Mouse (Mus musculus): ENCODE data around the gene Ubtd2. TPM values are rescaled to one million over a fixed set of nuclear protein-coding genes. Genes with fewer than 3 reads are reported as not detected.
A peak's percentile ranks its signal among the peaks of the same experiment; 100 is the strongest.

The Ubtd2 gene
- polyA plus RNA-seq, 1 experiment from 2014 or later, result 57.3 TPM

- 66% methylated on average over 6 of the region's 6 CpGs for WGBS
- no peaks in the 10 kb centered on the region for H3K36me3 ChIP-seq (ENCODE audit: insufficient read depth)
- H3K4me3 ChIP-seq (ENCODE audit: low read depth, low read length), result no peak overlapping the region
- H3K27me3 ChIP-seq (ENCODE audit: insufficient read depth, low read length), result no peaks in the 10 kb centered on the region
- H3K9ac ChIP-seq, result no peak overlapping the region
- DNase-seq (no peak), ATAC-seq (ENCODE audit: insufficient read depth) (no peak; the same call in 1 of the 2 replicates)
- no peak for TF ChIP-seq CTCF (IDR thresholded peaks at IDR 0.05; ENCODE audit: low read depth)
- peak overlapping the region; percentile 24; the same call in 1 of the 2 replicates for H3K27ac ChIP-seq (ENCODE audit: low read depth)
- H3K4me2 ChIP-seq, result no peak overlapping the region
- H3K4me1 ChIP-seq (ENCODE audit: insufficient read depth), result peaks cover 18% of the 10 kb centered on the region
- no peaks in the 10 kb centered on the region for H3K9me3 ChIP-seq (ENCODE audit: low read depth, low read length)
Measured at GRCm38 (mm10) chr11:32538435-32538834, 83.3 kb downstream of the Ubtd2 start.

- 82% methylated on average over 4 of the region's 4 CpGs for WGBS
- no peaks in the 10 kb centered on the region for H3K36me3 ChIP-seq (ENCODE audit: insufficient read depth)
- H3K4me1 ChIP-seq (ENCODE audit: insufficient read depth), result peaks cover 14% of the 10 kb centered on the region
- ATAC-seq (ENCODE audit: insufficient read depth), result no peak
- H3K27ac ChIP-seq (ENCODE audit: low read depth), result peak overlapping the region; percentile 3; the same call in 1 of the 2 replicates
- no peak for DNase-seq
- H3K9ac ChIP-seq, result no peak overlapping the region
- no peaks in the 10 kb centered on the region for H3K9me3 ChIP-seq (ENCODE audit: low read depth, low read length)
- H3K4me3 ChIP-seq (ENCODE audit: low read depth, low read length), result no peak overlapping the region
- no peak overlapping the region for H3K4me2 ChIP-seq
- H3K27me3 ChIP-seq (ENCODE audit: insufficient read depth, low read length), result no peaks in the 10 kb centered on the region
- TF ChIP-seq CTCF (IDR thresholded peaks at IDR 0.05; ENCODE audit: low read depth), result no peak
Measured at GRCm38 (mm10) chr11:32538846-32539245, 83.7 kb downstream of the Ubtd2 start.

GRCm38 (mm10) chr11:32539717-32540116 is 84.5 kb downstream of the Ubtd2 start:
- ATAC-seq (ENCODE audit: insufficient read depth) (peak; percentile 64; the same call in 1 of the 2 replicates), DNase-seq (peak; percentile 50)
- no peak overlapping the region for H3K4me2 ChIP-seq
- 53% methylated on average over 7 of the region's 7 CpGs for WGBS
- no peak for TF ChIP-seq CTCF (IDR thresholded peaks at IDR 0.05; ENCODE audit: low read depth)
- no peak overlapping the region for H3K27ac ChIP-seq (ENCODE audit: low read depth)
- H3K9me3 ChIP-seq (ENCODE audit: low read depth, low read length), result no peaks in the 10 kb centered on the region
- no peaks in the 10 kb centered on the region for H3K27me3 ChIP-seq (ENCODE audit: insufficient read depth, low read length)
- no peaks in the 10 kb centered on the region for H3K36me3 ChIP-seq (ENCODE audit: insufficient read depth)
- no peak overlapping the region for H3K4me3 ChIP-seq (ENCODE audit: low read depth, low read length)
- H3K9ac ChIP-seq, result no peak overlapping the region
- H3K4me1 ChIP-seq (ENCODE audit: insufficient read depth), result peaks cover 14% of the 10 kb centered on the region

GRCm38 (mm10) chr11:32540463-32540862 is 85.3 kb downstream of the Ubtd2 start:
- Histone ChIP-seq H3K36me3 (ENCODE audit: insufficient read depth) (no peaks in the 10 kb centered on the region), H3K9ac (no peak overlapping the region), H3K27ac (ENCODE audit: low read depth) (0 out of 2 replicates have a peak overlapping the region, but pooled peaks have one; percentile 24), H3K9me3 (ENCODE audit: low read depth, low read length) (no peaks in the 10 kb centered on the region), H3K4me2 (no peak overlapping the region), H3K27me3 (ENCODE audit: insufficient read depth, low read length) (no peaks in the 10 kb centered on the region), H3K4me3 (ENCODE audit: low read depth, low read length) (no peak overlapping the region), H3K4me1 (ENCODE audit: insufficient read depth) (peaks cover 14% of the 10 kb centered on the region)
- no peak for DNase-seq
- TF ChIP-seq CTCF (IDR thresholded peaks at IDR 0.05; ENCODE audit: low read depth), result no peak
- no peak for ATAC-seq (ENCODE audit: insufficient read depth)
- WGBS, result 64% methylated on average over 6 of the region's 6 CpGs

GRCm38 (mm10) chr11:32542181-32542580 is 87.0 kb downstream of the Ubtd2 start:
- no peak for ATAC-seq (ENCODE audit: insufficient read depth)
- no peaks in the 10 kb centered on the region for H3K36me3 ChIP-seq (ENCODE audit: insufficient read depth)
- peak overlapping the region; percentile 18; the same call in 1 of the 2 replicates for H3K4me2 ChIP-seq
- H3K27me3 ChIP-seq (ENCODE audit: insufficient read depth, low read length), result no peaks in the 10 kb centered on the region
- no peak for TF ChIP-seq CTCF (IDR thresholded peaks at IDR 0.05; ENCODE audit: low read depth)
- no peak overlapping the region for H3K9ac ChIP-seq
- H3K4me3 ChIP-seq (ENCODE audit: low read depth, low read length), result no peak overlapping the region
- H3K4me1 ChIP-seq (ENCODE audit: insufficient read depth), result peaks cover 19% of the 10 kb centered on the region
- H3K9me3 ChIP-seq (ENCODE audit: low read depth, low read length), result no peaks in the 10 kb centered on the region
- WGBS, result 90% methylated on average over 4 of the region's 4 CpGs
- peak overlapping the region; percentile 5; the same call in 1 of the 2 replicates for H3K27ac ChIP-seq (ENCODE audit: low read depth)
- DNase-seq, result no peak

- Histone ChIP-seq H3K4me3 (ENCODE audit: low read depth, low read length) (no peak overlapping the region), H3K27me3 (ENCODE audit: insufficient read depth, low read length) (no peaks in the 10 kb centered on the region), H3K9me3 (ENCODE audit: low read depth, low read length) (no peaks in the 10 kb centered on the region), H3K27ac (ENCODE audit: low read depth) (peak overlapping the region; percentile 7; the same call in 1 of the 2 replicates), H3K9ac (no peak overlapping the region), H3K4me2 (peak overlapping the region; percentile 18; the same call in 1 of the 2 replicates), H3K4me1 (ENCODE audit: insufficient read depth) (peaks cover 17% of the 10 kb centered on the region), H3K36me3 (ENCODE audit: insufficient read depth) (no peaks in the 10 kb centered on the region)
- WGBS, result 41% methylated on average over 3 of the region's 3 CpGs
- DNase-seq, result no peak
- ATAC-seq (ENCODE audit: insufficient read depth), result peak; percentile 15; the same call in 1 of the 2 replicates
- 0 out of 2 replicates have a peak, but pooled peaks have one; percentile 3 for TF ChIP-seq CTCF (IDR thresholded peaks at IDR 0.05; ENCODE audit: low read depth)
Measured at GRCm38 (mm10) chr11:32542687-32543411, 87.7 kb downstream of the Ubtd2 start.

- Histone ChIP-seq H3K4me2 (no peak overlapping the region), H3K4me3 (ENCODE audit: low read depth, low read length) (no peak overlapping the region), H3K36me3 (ENCODE audit: insufficient read depth) (no peaks in the 10 kb centered on the region), H3K9me3 (ENCODE audit: low read depth, low read length) (no peaks in the 10 kb centered on the region), H3K27me3 (ENCODE audit: insufficient read depth, low read length) (no peaks in the 10 kb centered on the region), H3K27ac (ENCODE audit: low read depth) (no peak overlapping the region), H3K9ac (no peak overlapping the region), H3K4me1 (ENCODE audit: insufficient read depth) (peaks cover 19% of the 10 kb centered on the region)
- DNase-seq (no peak), ATAC-seq (ENCODE audit: insufficient read depth) (no peak)
- 72% methylated on average over 6 of the region's 6 CpGs for WGBS
- TF ChIP-seq CTCF (IDR thresholded peaks at IDR 0.05; ENCODE audit: low read depth), result no peak
Measured at GRCm38 (mm10) chr11:32544041-32544440, 88.9 kb downstream of the Ubtd2 start.

Data from lung, embryonic 14.5 days (tissue).